Mouse (Mus musculus): Measurements from ENCODE around the gene Itih2. TPM values are rescaled to one million over a fixed set of nuclear protein-coding genes. Genes with fewer than 3 reads are reported as not detected.
A peak's percentile ranks its signal among the peaks of the same experiment; 100 is the strongest.

Gene Itih2
- polyA plus RNA-seq, 2 experiments, result 0.19 to 0.43 TPM

- WGBS, result 100% methylated on average over 2 of the region's 2 CpGs
- ATAC-seq (ENCODE audit: low FRiP score, low read depth), result no peak
- Histone ChIP-seq H3K4me2 (replicated peaks; ENCODE audit: low read depth, low read length, severe bottlenecking) (no peak overlapping the region), H3K9me3 (ENCODE audit: control insufficient read depth, low read length) (no peaks in the 10 kb centered on the region), H3K36me3 (ENCODE audit: control insufficient read depth, insufficient read depth, low read length) (no peaks in the 10 kb centered on the region), H3K4me1 (ENCODE audit: control insufficient read depth, insufficient read depth, low read length) (no peaks in the 10 kb centered on the region), H3K9ac (ENCODE audit: low read depth, low read length, severe bottlenecking) (no peak overlapping the region), H3K4me3 (replicated peaks; ENCODE audit: low read length) (no peak overlapping the region), H3K27ac (replicated peaks; ENCODE audit: low read depth, low read length) (no peak overlapping the region), H3K27me3 (ENCODE audit: control insufficient read depth, insufficient read depth, low read length) (no peaks in the 10 kb centered on the region)
- DNase-seq (ENCODE audit: low spot score), result no peak
- no peak for TF ChIP-seq POLR2A (IDR thresholded peaks at IDR 0.05; ENCODE audit: borderline replicate concordance, extremely low read depth, insufficient read depth, insufficient read length)
These were observed 30.7 kb downstream of the Itih2 start for GRCm38 (mm10) chr2:10100471-10100870.

DNA sequence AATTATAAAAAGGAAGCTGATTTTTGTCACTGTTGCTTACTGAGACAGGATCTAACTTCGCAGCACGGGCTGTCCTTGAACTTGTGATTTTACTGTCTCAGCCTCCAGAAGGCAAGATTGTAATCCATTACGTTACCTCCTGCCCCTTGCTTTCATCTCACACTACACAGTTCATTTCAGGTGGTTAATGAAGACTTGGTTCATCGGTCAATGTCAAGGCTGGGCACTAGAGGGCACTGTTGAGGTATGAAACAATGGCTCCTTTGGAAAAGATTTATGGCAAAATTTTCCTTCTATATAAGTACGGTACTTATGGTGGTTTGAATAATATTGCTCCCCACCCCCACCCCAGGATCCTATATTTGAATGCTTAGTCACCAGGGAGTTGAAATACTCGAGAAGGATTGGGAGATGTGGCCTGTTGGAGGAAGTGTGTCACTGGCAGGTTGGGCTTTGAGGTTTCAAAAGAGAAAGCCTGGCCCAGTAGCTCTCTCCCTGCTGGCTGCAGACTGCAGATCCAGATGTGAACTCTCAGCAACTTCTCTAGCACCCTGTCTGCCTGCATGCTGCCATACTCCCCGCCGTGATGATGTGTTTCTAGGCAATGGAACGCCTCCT, 32.5 kb downstream of the Itih2 start:
- Histone ChIP-seq H3K9ac (ENCODE audit: low read depth, low read length, severe bottlenecking) (no peak overlapping the region), H3K36me3 (ENCODE audit: control insufficient read depth, insufficient read depth, low read length) (peaks cover 4% of the 10 kb centered on the region; the same call in 1 of the 2 replicates), H3K27ac (replicated peaks; ENCODE audit: low read depth, low read length) (no peak overlapping the region), H3K4me3 (replicated peaks; ENCODE audit: low read length) (no peak overlapping the region), H3K4me2 (replicated peaks; ENCODE audit: low read depth, low read length, severe bottlenecking) (no peak overlapping the region), H3K9me3 (ENCODE audit: control insufficient read depth, low read length) (no peaks in the 10 kb centered on the region), H3K27me3 (ENCODE audit: control insufficient read depth, insufficient read depth, low read length) (no peaks in the 10 kb centered on the region), H3K4me1 (ENCODE audit: control insufficient read depth, insufficient read depth, low read length) (no peaks in the 10 kb centered on the region)
- TF ChIP-seq POLR2A (IDR thresholded peaks at IDR 0.05; ENCODE audit: borderline replicate concordance, extremely low read depth, insufficient read depth, insufficient read length), result no peak
- no peak for ATAC-seq (ENCODE audit: low FRiP score, low read depth)
- peak; percentile 69 for DNase-seq (ENCODE audit: low spot score)
- WGBS, result 31% methylated on average over 9 of the region's 9 CpGs

- 87% methylated on average over 14 of the region's 14 CpGs for WGBS
These were observed 36.7 kb downstream of the Itih2 start for GRCm38 (mm10) chr2:10094327-10095100.

DNA sequence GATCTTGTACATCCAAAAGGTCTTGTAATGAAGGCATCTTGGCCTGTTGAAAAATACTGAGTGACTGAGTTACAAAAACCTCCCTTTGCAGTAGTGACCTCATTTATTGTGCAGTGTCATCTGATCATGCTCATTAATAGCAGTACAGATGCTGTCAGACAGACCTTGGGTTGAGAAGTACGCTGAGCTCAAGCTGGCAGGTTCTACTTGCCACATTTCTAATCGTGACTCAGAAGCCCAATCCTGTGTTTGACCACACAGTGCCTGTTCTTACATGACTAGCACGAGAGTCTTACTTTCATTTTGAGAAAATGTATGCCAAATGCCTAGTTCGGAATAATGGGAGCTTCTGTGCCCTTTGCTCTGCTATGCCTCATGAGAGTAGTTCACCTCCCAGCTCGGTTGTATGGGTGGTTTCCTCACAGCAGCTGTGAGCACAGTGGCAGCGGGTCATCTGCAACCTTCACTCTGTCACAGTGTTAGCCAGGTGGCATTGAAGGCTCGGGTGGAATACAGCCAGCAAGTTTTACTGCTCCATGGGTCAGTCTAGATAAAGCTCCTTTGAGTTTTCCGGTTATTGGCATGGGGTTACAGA, 43.8 kb downstream of the Itih2 start:
- no peaks in the 10 kb centered on the region for H3K9me3 ChIP-seq (ENCODE audit: control insufficient read depth, low read length)
- no peak overlapping the region for H3K27ac ChIP-seq (replicated peaks; ENCODE audit: low read depth, low read length)
- H3K27me3 ChIP-seq (ENCODE audit: control insufficient read depth, insufficient read depth, low read length), result no peaks in the 10 kb centered on the region
- ATAC-seq (ENCODE audit: low FRiP score, low read depth) (no peak), DNase-seq (ENCODE audit: low spot score) (no peak)
- H3K36me3 ChIP-seq (ENCODE audit: control insufficient read depth, insufficient read depth, low read length), result peaks cover 53% of the 10 kb centered on the region
- H3K4me1 ChIP-seq (ENCODE audit: control insufficient read depth, insufficient read depth, low read length), result no peaks in the 10 kb centered on the region
- 86% methylated on average over 8 of the region's 8 CpGs for WGBS
- no peak overlapping the region for H3K9ac ChIP-seq (ENCODE audit: low read depth, low read length, severe bottlenecking)
- H3K4me3 ChIP-seq (replicated peaks; ENCODE audit: low read length), result no peak overlapping the region
- no peak overlapping the region for H3K4me2 ChIP-seq (replicated peaks; ENCODE audit: low read depth, low read length, severe bottlenecking)
- no peak for TF ChIP-seq POLR2A (IDR thresholded peaks at IDR 0.05; ENCODE audit: borderline replicate concordance, extremely low read depth, insufficient read depth, insufficient read length)

More at GRCm38 (mm10) chr2:10094327-10095100, 36.7 kb downstream of the Itih2 start:
- Histone ChIP-seq H3K27ac (replicated peaks; ENCODE audit: low read depth, low read length) (no peak overlapping the region), H3K9ac (ENCODE audit: low read depth, low read length, severe bottlenecking) (no peak overlapping the region), H3K27me3 (ENCODE audit: control insufficient read depth, insufficient read depth, low read length) (no peaks in the 10 kb centered on the region), H3K36me3 (ENCODE audit: control insufficient read depth, insufficient read depth, low read length) (peaks cover 32% of the 10 kb centered on the region), H3K4me2 (replicated peaks; ENCODE audit: low read depth, low read length, severe bottlenecking) (no peak overlapping the region), H3K4me3 (replicated peaks; ENCODE audit: low read length) (no peak overlapping the region), H3K9me3 (ENCODE audit: control insufficient read depth, low read length) (no peaks in the 10 kb centered on the region), H3K4me1 (ENCODE audit: control insufficient read depth, insufficient read depth, low read length) (no peaks in the 10 kb centered on the region)
- ATAC-seq (ENCODE audit: low FRiP score, low read depth) (no peak), DNase-seq (ENCODE audit: low spot score) (no peak)
- no peak for TF ChIP-seq POLR2A (IDR thresholded peaks at IDR 0.05; ENCODE audit: borderline replicate concordance, extremely low read depth, insufficient read depth, insufficient read length)

DNA sequence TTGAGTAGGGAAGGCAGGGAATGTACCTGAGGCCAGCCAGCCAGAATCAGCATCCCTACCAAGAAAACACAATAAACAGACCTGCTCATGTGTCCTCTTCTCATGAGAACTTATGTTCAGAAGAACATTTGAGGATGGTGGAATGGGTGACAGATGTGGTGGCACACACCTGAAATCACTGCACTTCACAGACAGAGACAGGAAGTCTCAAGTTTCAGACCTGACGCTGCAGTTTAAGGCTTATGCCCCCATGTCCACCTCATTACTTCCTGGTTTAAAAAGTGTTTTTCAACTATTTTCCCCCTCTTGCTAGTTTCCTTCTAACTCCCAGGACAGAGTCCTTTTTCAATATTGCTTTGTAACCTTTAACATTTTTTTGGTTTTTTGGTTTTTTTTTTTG, 48.5 kb downstream of the Itih2 start:
- no peak for TF ChIP-seq POLR2A (IDR thresholded peaks at IDR 0.05; ENCODE audit: borderline replicate concordance, extremely low read depth, insufficient read depth, insufficient read length)
- Histone ChIP-seq H3K9ac (ENCODE audit: low read depth, low read length, severe bottlenecking) (no peak overlapping the region), H3K9me3 (ENCODE audit: control insufficient read depth, low read length) (no peaks in the 10 kb centered on the region), H3K4me2 (replicated peaks; ENCODE audit: low read depth, low read length, severe bottlenecking) (no peak overlapping the region), H3K4me3 (replicated peaks; ENCODE audit: low read length) (no peak overlapping the region), H3K4me1 (ENCODE audit: control insufficient read depth, insufficient read depth, low read length) (peaks cover 23% of the 10 kb centered on the region), H3K27ac (replicated peaks; ENCODE audit: low read depth, low read length) (no peak overlapping the region), H3K27me3 (ENCODE audit: control insufficient read depth, insufficient read depth, low read length) (no peaks in the 10 kb centered on the region), H3K36me3 (ENCODE audit: control insufficient read depth, insufficient read depth, low read length) (peaks cover 20% of the 10 kb centered on the region; the same call in 1 of the 2 replicates)
- WGBS, result 29% methylated on average over 1 of the region's 1 CpGs
- ATAC-seq (ENCODE audit: low FRiP score, low read depth), result no peak
- no peak for DNase-seq (ENCODE audit: low spot score)
